Mouse (Mus musculus): ENCODE data around the gene Cel.

DNA sequence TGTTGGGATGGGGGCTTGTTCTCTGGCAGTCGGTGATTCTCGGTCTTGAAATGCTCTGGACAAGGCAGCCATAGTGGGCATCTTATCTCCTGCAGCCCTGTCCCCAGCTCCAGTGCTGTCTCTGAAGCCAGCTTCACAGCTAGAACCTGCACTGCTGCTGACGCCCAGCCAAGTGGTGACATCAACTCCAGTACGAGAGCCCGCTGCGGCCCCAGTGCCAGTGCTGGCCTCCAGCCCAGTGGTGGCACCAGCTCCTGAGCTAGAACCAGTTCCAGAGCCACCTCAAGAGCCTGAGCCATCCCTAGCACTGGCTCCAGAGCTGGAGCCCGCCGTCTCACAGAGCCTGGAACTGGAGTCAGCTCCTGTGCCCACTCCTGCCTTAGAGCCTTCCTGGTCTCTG, 19.3 kb downstream of the Cel start:
- TF ChIP-seq POLR2A (IDR thresholded peaks at IDR 0.05; ENCODE audit: insufficient read depth, low read depth, low read length) (no peak), CTCF (IDR thresholded peaks at IDR 0.05; ENCODE audit: insufficient read depth, low read depth, low read length) (no peak)

Measured in olfactory bulb, adult 2 months (tissue).